Mouse (Mus musculus): ENCODE results near the gene Ambra1.

DNA sequence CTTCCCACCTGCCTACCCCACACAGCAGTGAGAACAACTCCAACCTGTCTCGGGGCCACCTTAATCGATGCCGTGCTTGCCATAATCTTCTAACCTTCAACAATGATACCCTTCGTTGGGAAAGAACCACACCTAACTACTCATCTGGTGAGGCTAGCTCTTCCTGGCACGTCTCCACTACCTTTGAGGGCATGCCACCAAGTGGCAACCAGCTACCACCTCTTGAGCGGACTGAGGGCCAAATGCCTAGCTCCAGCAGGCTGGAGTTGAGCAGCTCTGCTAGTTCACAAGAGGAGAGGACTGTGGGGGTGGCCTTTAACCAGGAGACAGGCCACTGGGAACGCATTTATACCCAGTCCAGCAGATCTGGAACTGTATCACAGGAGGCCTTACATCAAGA is 43.4 kb downstream of the Ambra1 start:
- TF ChIP-seq CTCF (IDR thresholded peaks at IDR 0.05; ENCODE audit: borderline replicate concordance, extremely low read depth, insufficient read depth, insufficient read length) (no peak), POLR2A (IDR thresholded peaks at IDR 0.05; ENCODE audit: borderline replicate concordance, extremely low read depth, insufficient read depth, insufficient read length, poor library complexity, severe bottlenecking) (no peak)
